Mouse (Mus musculus): Measurements from ENCODE around the gene Ung.

The Ung gene

GRCm38 (mm10) chr5:114130211-114130605 is at the start of gene Ung:
Ung (plus strand) TSS chr5:114130386.
- no peak for DNase-seq

DNA sequence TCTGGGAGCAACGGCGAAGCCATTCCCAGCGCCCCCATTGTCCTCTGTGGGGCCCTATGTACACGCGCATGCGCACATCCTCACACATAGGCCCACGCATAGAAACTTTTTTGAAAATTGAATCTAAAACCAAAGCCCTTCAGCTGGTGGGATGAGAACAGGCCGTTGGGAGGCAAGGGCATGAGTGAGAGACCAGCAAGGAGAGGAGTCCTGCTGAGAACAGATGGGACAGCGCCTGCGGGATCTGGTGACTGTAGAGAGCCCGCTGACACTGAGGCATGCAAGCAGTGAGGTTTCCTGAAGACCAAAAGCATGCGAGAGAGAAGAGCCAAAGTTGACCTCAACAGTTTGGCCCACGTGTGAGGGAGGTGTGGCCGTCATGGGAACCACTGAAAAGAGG is 44.7 kb upstream of the Ung start:
- DNase-seq: no peak

GRCm38 (mm10) chr5:114087875-114088480 is 42.2 kb upstream of the Ung start:
- DNase-seq: no peak

DNA sequence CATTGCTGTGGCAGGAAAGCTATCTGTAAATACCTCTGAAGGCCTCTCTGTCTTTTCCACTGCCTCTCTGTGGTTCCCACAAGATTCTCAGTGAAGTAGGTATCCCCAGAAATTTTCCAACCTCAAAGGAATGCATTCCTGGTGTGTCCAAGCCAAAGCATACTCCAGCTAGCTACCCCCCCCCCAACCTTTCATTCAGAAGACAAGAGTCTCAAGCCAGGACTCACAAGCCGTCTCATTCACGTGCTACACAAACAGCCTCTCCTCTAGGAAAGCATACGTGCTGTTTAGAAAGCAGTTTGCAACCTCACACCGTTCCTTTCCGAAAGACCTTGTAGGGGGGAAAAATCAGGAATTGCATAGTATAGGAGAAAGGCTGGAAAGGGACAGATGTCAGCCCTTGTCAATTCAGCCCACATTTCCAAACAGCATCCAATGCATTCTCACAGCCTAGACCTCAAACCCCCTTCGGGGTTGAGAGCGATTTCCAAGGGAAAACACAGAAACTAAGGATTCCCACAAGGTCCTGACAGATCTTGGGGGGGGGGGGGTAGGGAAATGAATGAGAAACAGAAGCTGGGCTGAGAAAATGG is 39.7 kb upstream of the Ung start:
- DNase-seq: no peak

- DNase-seq: peak; percentile 78
These were observed 39.0 kb upstream of the Ung start, which contains the start of gene Svop for GRCm38 (mm10) chr5:114091057-114091807. Svop (minus strand) TSS chr5:114091570.

GRCm38 (mm10) chr5:114099709-114100389 is 30.3 kb upstream of the Ung start:
- DNase-seq: peak; percentile 92

- DNase-seq: no peak
These were observed 29.6 kb upstream of the Ung start for GRCm38 (mm10) chr5:114100390-114101099.

DNA sequence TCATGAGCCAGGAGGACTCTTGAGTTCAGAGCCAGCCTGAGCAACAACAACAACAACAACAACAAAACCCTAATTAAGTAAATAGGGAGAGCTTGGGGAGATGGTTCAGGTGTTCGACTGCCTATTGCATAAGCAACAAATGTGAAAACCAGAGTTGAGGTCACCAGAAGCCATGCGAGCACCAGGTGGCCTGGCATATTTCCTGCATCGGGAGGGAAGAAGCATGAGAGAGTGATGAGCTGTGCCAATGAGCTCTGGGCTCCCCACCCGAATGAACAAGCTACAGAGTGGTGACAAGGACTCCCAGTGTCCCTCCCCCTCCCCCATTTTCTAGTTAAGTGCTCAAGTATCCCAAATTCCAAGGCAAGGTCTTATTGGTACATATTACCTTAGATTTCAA is 28.3 kb upstream of the Ung start:
- peak; percentile 67 for DNase-seq

GRCm38 (mm10) chr5:114102807-114103206 is 27.4 kb upstream of the Ung start:
- DNase-seq: peak; percentile 87

- no peak for DNase-seq
These were observed 23.7 kb upstream of the Ung start for GRCm38 (mm10) chr5:114106391-114106935.

- DNase-seq: no peak
These were observed 16.9 kb upstream of the Ung start for GRCm38 (mm10) chr5:114113334-114113733.

DNA sequence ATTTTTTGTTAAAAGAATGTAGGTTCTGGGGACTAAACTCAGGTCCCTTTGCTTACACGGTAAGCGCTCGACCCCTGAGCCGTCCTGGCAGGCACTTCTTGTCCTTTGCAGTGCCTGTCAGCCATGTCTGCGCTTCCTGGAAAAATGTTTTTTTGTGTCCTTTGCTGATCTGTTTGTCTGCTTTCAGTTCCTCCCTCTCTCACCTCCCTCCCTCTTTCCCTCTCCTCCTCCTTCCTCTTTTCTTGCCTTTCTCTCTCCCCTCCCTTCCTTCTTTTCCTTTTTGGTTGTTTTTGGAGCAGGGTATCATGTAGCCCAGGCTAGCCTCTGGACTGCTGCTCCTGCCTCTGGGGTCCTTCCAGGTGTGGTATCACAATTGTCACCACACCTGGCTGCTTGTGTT is 15.2 kb upstream of the Ung start:
- no peak for DNase-seq

- DNase-seq: no peak
These were observed 13.6 kb upstream of the Ung start for GRCm38 (mm10) chr5:114116586-114116985.

DNA sequence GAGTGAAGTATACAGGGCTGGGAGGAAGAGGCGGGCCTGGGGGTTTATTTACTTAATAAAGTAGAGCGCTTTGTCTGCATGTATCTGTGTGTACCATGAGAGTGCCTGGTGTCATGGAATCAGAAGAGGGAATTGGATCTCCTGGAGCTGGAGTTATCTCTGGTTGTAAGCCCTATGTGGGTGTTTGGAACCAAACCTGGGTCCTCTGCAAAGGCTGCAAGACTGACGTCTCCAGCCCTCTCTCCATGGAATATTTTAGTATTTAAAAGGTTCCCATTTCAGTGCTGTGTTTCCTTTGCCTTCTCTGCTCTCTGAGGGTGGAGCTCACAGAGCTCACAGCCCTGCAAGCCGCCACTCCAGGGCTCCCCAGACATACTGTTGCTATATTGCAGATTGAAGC is 10.4 kb upstream of the Ung start:
- DNase-seq: no peak

DNA sequence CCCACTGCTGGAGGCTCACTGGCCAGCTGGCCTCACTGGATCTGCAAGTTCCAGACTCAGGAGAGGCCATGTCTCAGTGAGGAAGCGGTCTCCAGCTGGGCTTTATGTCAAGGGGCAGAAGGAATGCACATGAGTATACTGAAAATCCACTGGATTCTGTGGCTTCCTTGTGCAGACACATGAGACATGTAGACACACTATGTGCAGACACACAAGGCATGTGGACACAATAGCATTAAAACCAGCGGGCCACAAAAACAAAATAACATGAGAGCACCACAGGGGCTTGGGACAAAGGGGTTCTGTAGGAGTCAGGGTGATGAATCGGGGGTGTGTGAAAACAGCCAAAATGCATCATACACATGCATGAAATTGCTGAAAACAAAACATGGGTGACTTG is 4.2 kb upstream of the Ung start:
- DNase-seq: no peak

DNA sequence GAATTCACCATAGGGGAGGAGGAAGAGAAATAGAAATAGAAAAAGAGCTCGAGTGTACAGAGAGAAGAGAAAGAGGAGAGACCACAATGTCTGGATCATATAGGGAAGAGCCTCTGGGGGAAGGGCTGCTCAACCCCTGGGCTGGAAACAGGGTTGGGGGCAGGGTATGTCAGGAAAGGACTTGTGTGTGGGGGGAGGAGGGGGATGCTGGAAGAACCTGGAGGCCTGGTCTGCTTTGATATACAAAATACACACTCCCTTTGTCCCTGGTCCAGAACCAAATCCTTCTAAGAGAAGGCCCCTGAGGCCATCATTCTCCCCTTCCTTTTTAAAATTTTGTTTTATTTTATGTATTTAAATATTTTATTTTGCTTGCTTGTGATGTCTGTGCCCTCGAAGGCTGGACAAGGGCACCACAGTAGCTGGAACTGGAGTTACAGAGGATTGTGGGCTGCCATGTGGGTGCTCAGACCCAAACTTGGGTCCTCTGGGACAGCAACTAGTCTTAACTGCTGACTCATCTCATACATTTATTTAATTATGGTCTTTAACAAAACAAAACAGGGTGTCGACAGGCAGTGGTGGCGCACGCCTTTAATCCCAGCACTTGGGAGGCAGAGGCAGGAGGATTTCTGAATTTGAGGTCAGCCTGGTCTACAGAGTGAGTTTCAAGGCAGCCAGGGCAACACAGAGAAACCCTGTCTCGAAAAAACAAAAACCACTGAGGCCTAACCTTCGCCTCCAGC is 3.5 kb upstream of the Ung start:
- DNase-seq: no peak

DNA sequence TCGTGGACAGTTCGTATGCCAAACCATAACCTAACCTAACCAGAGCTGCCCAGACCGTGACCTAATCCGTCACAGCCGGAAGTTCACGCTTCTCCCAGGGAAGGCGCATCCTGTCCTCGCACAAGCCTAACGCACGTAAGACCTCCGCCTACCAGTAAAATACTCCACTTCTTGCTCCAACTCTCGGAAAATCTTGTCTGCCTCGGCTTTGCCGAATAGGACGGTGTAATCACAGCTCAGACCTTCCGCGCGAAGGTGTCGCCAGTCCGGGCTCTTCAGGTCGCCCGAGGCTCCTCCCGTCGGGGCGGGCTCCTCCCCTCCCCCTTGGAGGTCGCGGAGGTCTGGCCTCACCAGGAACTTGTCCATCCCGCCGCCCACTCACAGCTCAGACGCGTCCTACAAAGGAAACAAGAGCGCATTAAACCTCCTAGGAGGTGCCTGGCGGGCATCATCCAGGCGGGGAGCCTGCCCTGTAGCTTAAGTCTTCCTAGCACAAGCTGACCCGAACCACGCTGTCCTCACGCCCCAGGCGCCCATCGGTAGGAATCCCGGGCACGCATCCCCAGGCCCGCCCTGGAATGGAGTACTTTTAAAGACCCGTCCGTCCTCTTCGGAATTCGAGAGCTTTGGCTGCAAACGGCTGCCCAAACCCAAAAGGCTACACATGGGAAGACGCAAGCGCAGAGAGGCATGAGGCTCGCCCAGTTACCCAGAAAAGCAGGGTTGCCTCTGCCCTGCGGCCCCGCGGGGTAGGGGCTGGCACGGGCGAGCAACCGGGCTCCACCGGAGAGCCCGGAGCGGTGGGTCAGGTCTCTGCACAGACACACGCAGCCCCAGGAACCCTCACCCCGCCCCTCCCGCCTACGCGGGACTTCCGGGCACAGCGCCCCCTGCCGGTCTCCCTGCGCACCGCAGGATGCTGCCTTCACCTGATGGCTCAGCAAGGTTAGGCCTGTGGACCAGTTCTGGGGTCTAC is 2.5 kb upstream of the Ung start, which contains the start of gene Alkbh2:
TSS of gene Alkbh2 (minus strand) at position 845 of the 976 bp plus-strand sequence.
- peak; percentile 67 for DNase-seq

DNA sequence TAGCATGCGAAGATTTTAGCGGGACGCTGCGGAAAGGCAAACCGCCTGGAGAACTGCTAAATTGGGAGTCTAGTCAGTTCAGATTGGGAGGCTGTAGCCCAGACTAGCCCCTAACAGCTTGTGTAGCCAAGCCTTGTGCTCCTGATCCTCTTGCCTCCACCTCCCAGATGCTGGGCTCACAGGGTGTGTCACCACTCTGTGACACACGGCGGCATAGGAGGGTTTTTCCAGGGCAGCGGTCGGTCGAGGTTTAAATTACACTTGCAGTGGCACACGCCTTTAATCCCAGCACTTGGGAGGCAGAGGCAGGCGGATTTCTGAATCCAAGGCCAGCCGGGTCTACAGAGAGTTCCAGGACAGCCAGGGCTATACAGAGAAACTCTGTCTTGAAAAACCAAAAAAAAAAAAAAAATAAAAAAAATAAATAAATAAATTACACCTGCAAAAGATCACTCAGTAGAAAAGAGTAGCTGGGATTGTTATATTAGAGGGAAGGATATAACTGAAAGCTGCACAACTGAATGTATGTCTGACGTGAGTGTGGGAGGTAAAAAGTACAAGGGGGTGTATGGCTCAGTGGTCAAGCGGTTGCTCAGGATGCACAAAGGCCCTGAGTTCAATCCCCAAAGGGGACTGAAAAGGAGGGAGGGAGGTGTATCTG is 506 bp upstream of the Ung start:
- no peak for DNase-seq

DNA sequence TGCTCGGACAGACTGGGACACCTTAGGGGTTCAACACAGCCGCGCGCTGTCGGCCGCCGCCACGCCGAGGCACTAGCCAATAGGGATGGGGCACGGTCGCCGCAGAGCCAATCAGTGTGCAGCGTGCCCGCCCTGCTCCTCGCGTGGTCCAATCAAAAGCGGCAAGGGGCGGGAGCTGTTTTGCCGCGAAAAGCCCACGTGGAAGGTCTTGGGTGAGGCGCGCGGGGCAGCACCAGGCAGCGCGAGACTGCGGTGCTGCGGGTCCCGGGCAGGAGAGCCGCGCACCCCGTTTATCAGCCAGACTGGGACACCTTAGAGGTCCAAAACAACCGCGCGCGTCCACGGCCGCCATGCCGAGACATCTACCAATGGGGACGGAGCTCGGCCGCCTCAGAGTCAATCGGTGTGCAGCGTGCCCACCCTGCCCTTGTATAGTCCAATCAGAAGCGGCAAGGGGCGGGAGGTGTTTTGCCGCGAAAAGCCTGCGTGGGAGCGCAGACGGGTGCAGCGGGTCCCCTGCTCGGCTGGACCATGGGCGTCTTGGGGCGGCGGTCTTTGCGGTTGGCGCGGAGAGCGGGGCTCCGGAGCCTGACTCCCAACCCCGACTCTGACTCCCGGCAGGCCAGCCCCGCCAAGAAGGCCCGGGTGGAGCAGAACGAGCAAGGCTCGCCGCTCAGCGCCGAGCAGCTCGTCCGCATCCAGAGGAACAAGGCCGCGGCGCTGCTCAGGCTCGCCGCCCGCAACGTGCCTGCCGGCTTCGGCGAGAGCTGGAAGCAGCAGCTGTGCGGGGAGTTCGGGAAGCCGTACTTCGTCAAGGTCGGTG is 723 bp downstream of the Ung start:
- peak; percentile 93 for DNase-seq

Data from layer of hippocampus, adult 9-11 months (tissue).